Mouse (Mus musculus) embryonic facial prominence, embryonic 14.5 days (tissue): ENCODE results near the gene Fam234a. TPM values are rescaled to one million over a fixed set of nuclear protein-coding genes. Genes with fewer than 3 reads are reported as not detected.
"Not testable (repeated sequence)": the region's sequence is repeated elsewhere in the genome, so short reads cannot be mapped to it uniquely, and the experiment has no call there.

ENCODE experiments used
- ATAC-seq: fragments of 200-750 bp; cut with Nextera tagmentation; 2 replicates; pipeline ENCODE4 v1.8.0; 2017; ENCODE audit warnings: low read depth, moderate number of reproducible peaks, moderate TSS enrichment
- DNase-seq: peaks from one replicate; pipeline ENCODE4 v3.0.0-alpha.2; 2015; ENCODE audit warnings: low spot score
- H3K27ac ChIP-seq: fragments of 300-500 bp; sonication (generic); replicated peaks from 2 replicates; pipeline ENCODE4 v1.5.1; 2014; ENCODE audit warnings: low read depth, mild to moderate bottlenecking, low read length, moderate library complexity
- H3K27me3 ChIP-seq: fragments of 300-500 bp; sonication (generic); replicated peaks from 2 replicates; pipeline ENCODE4 v1.6.1; 2014; ENCODE audit warnings: low read length; ENCODE audit not compliant: control insufficient read depth, insufficient read depth
- H3K36me3 ChIP-seq: fragments of 300-500 bp; sonication (generic); 2 replicates; pipeline ENCODE4 v1.6.1; 2014; ENCODE audit warnings: low read length, mixed read lengths; ENCODE audit not compliant: control insufficient read depth, insufficient read depth
- H3K4me1 ChIP-seq: fragments of 300-500 bp; sonication (generic); 2 replicates; pipeline ENCODE4 v1.6.1; 2014; ENCODE audit warnings: antibody characterized with exemption, low read length; ENCODE audit not compliant: control insufficient read depth, insufficient read depth
- H3K4me2 ChIP-seq: fragments of 300-500 bp; sonication (generic); 2 replicates; pipeline ENCODE4 v1.6.1; 2014; ENCODE audit warnings: low read depth, mild to moderate bottlenecking, low read length, moderate library complexity, mixed read lengths
- H3K4me3 ChIP-seq: fragments of 300-500 bp; sonication (generic); 2 replicates; pipeline ENCODE4 v1.5.1; 2014; ENCODE audit warnings: low read depth, mild to moderate bottlenecking, low read length
- H3K9ac ChIP-seq: fragments of 300-500 bp; sonication (generic); 2 replicates; pipeline ENCODE4 v1.6.1; 2014; ENCODE audit warnings: low read depth, mild to moderate bottlenecking, low read length, moderate library complexity, mixed read lengths
- H3K9me3 ChIP-seq: fragments of 300-500 bp; sonication (generic); 2 replicates; pipeline ENCODE4 v1.6.1; 2016; ENCODE audit warnings: low read length; ENCODE audit not compliant: control insufficient read depth
- WGBS: fragments of 180-500 bp; shearing (Covaris S2); extraction: QIAGEN DNeasy Blood & Tissue Kit; methylation state at CpG from one replicate; pipeline ENCODE4 v1.1.7; 2014; 5-methylcytosine and 5-hydroxymethylcytosine counted together
- polyA plus RNA-seq: library from polyadenylated mRNA; unstranded; fragments of >200 nt; fragmentation: Nextera tagmentation; extraction: Ambion mirVana; gene quantifications from 2 replicates; pipeline ENCODE4 v1.2.1, GENCODE M21; 2014

Gene Fam234a
- polyA plus RNA-seq, 1 experiment from 2014 or later, result 39.4 TPM

DNA sequence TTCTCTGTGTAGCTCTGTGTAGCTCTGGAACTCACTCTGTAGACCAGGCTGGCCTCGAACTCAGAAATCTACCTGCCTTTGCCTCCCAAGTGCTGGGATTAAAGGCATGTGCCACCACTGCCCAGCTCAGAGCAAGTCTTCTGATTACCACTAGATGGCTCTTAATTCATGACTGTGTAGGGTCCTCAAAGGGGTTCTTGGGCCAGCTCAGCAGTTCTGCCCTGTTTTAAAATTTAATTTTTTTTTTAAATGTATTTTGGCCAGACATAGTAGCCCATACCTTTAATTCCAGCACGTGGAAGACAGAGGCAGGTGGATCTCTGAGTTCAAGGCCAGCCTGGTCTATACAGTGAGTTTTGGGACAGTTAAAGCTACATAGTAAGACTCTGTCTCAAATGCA, 68.8 kb downstream of the Fam234a start:
- H3K9ac ChIP-seq, H3K4me2 ChIP-seq, DNase-seq, H3K4me3 ChIP-seq, ATAC-seq, H3K27me3 ChIP-seq, H3K4me1 ChIP-seq, H3K9me3 ChIP-seq, H3K27ac ChIP-seq: not testable (repeated sequence)
- peaks cover 30% of the 10 kb centered on the region; the same call in 1 of the 2 replicates for H3K36me3 ChIP-seq
- 90% methylated on average over 2 of the region's 2 CpGs for WGBS

DNA sequence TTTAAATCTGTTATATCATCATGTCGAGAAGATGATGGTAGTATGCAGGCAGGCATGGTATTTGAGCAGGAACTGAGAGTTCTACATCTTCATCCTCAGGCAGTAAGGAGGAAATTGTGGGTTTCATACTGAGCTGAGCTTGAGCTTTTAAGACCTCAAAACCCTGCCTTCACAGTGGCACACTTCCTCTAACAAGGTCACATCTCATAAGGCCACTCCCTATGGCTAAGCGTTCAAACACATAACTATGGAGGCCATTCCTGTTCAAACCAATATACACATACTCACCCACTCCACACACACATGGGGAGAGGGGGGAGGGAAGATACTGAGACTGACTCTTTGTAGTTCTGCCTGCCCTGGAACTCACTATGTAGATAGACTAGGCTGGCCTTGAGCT, 76.0 kb downstream of the Fam234a start:
- Histone ChIP-seq H3K4me3 (no peak overlapping the region), H3K4me2 (no peak overlapping the region), H3K4me1 (no peaks in the 10 kb centered on the region), H3K9ac (no peak overlapping the region), H3K9me3 (no peaks in the 10 kb centered on the region), H3K27me3 (no peaks in the 10 kb centered on the region), H3K36me3 (peaks cover 8% of the 10 kb centered on the region; the same call in 1 of the 2 replicates), H3K27ac (no peak overlapping the region)
- DNase-seq, result no peak
- WGBS, result 91% methylated on average over 2 of the region's 2 CpGs
- no peak for ATAC-seq

DNA sequence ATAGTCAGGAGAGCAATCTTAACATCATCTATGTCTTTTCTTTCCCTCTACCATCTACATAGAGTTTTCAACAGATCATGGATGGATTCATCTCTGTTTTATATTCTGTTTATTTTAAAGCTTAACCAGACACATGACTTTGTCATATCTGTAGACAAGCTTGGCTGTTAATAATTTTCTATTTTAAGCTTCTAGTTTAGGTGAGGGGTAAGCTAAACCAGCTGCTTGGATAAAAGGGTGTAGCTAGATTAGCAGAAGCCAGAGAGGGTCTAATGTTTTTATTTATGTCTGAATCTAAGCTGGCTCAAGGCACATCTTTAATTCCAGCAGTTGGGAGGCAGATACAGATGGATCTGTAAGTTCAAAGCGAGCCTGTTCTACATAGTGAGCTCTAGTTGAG, 81.3 kb downstream of the Fam234a start:
- H3K9me3 ChIP-seq, result no peaks in the 10 kb centered on the region
- no peak for DNase-seq
- ATAC-seq, result no peak
- H3K4me3 ChIP-seq, result no peak overlapping the region
- H3K4me1 ChIP-seq, result no peaks in the 10 kb centered on the region
- no peak overlapping the region for H3K4me2 ChIP-seq
- H3K36me3 ChIP-seq, result peaks cover 8% of the 10 kb centered on the region; the same call in 1 of the 2 replicates
- H3K9ac ChIP-seq, result no peak overlapping the region
- no peaks in the 10 kb centered on the region for H3K27me3 ChIP-seq
- H3K27ac ChIP-seq, result no peak overlapping the region
- 85% methylated on average over 1 of the region's 1 CpGs for WGBS

Other genes starting within 250 kb of the Fam234a start
- gene Rab11fip3, start 174.7 kb downstream of the Fam234a start, polyA plus RNA-seq, result 15.8 and 17.7 TPM in 2 replicates
- 15.7 and 18.5 TPM in 2 replicates for gene Decr2, start 153.9 kb downstream of the Fam234a start, polyA plus RNA-seq
- 77.2 and 92.4 TPM in 2 replicates for gene Nme4, start 148.6 kb downstream of the Fam234a start, polyA plus RNA-seq
- 2.1 and 3.0 TPM in 2 replicates for gene Tmem8, start 130.9 kb downstream of the Fam234a start, polyA plus RNA-seq
- gene Mrpl28, start 120.7 kb downstream of the Fam234a start, polyA plus RNA-seq, result 177 and 183 TPM in 2 replicates
- gene Axin1, start 105.6 kb downstream of the Fam234a start, polyA plus RNA-seq, result 10.7 and 12.9 TPM in 2 replicates
- gene Pdia2, start 45.2 kb downstream of the Fam234a start, polyA plus RNA-seq, result 0.43 and 0.85 TPM in 2 replicates
- gene Rgs11, start 41.3 kb downstream of the Fam234a start, polyA plus RNA-seq, result 8.5 and 13.2 TPM in 2 replicates
- gene Arhgdig, start 36.5 kb downstream of the Fam234a start, polyA plus RNA-seq, result 34.0 and 39.2 TPM in 2 replicates
- gene Luc7l, start 8.7 kb upstream of the Fam234a start, polyA plus RNA-seq, result 77.8 and 83.3 TPM in 2 replicates
- 0.85 and 1.0 TPM in 2 replicates for gene Neurl1b, start 170.6 kb upstream of the Fam234a start, polyA plus RNA-seq